Mouse (Mus musculus) WW6 (cell line): ENCODE results near the gene Bcl11b.

Source experiments
- DNase-seq: peaks from one replicate; pipeline ENCODE4 v3.0.0-alpha.2; 2013; ENCODE audit warnings: low read depth, low spot score

Bcl11b gene

GRCm38 (mm10) chr12:107890326-107890725 is 113.1 kb downstream of the Bcl11b start:
- DNase-seq, result no peak

GRCm38 (mm10) chr12:107889841-107890240 is 113.6 kb downstream of the Bcl11b start:
- no peak for DNase-seq

GRCm38 (mm10) chr12:107888646-107889045 is 114.8 kb downstream of the Bcl11b start:
- DNase-seq, result no peak

- DNase-seq, result no peak
These were observed 115.4 kb downstream of the Bcl11b start for GRCm38 (mm10) chr12:107888049-107888448.

GRCm38 (mm10) chr12:107887621-107888020 is 115.8 kb downstream of the Bcl11b start:
- no peak for DNase-seq

- no peak for DNase-seq
These were observed 118.9 kb downstream of the Bcl11b start for GRCm38 (mm10) chr12:107884330-107885065.

GRCm38 (mm10) chr12:107881726-107882125 is 121.7 kb downstream of the Bcl11b start:
- DNase-seq, result no peak

- no peak for DNase-seq
These were observed 122.7 kb downstream of the Bcl11b start for GRCm38 (mm10) chr12:107880748-107881147.

GRCm38 (mm10) chr12:107879114-107879777 is 124.2 kb downstream of the Bcl11b start:
- no peak for DNase-seq

- no peak for DNase-seq
These were observed 127.2 kb downstream of the Bcl11b start for GRCm38 (mm10) chr12:107876237-107876636.

- no peak for DNase-seq
These were observed 128.8 kb downstream of the Bcl11b start for GRCm38 (mm10) chr12:107874467-107875142.

- no peak for DNase-seq
These were observed 133.8 kb downstream of the Bcl11b start for GRCm38 (mm10) chr12:107869526-107870050.

GRCm38 (mm10) chr12:107868291-107868690 is 135.1 kb downstream of the Bcl11b start:
- no peak for DNase-seq
